Mouse (Mus musculus): ENCODE data around the gene Fam81b. TPM values are rescaled to one million over a fixed set of nuclear protein-coding genes. Genes with fewer than 3 reads are reported as not detected.
"Not testable (repeated sequence)": the region's sequence is repeated elsewhere in the genome, so short reads cannot be mapped to it uniquely, and the experiment has no call there.

The Fam81b gene
- total RNA-seq (2015; ENCODE audit: low replicate concordance) (not detected in 2 replicates), total RNA-seq (2017; ENCODE audit: low replicate concordance) (not detected in 2 replicates)

- ATAC-seq (replicated peaks; ENCODE audit: low FRiP score, poor library complexity, severe bottlenecking): no peak
Observed at GRCm38 (mm10) chr13:76304637-76305122, at the start of gene Fam81b. Fam81b (minus strand) TSS chr13:76305072.

DNA sequence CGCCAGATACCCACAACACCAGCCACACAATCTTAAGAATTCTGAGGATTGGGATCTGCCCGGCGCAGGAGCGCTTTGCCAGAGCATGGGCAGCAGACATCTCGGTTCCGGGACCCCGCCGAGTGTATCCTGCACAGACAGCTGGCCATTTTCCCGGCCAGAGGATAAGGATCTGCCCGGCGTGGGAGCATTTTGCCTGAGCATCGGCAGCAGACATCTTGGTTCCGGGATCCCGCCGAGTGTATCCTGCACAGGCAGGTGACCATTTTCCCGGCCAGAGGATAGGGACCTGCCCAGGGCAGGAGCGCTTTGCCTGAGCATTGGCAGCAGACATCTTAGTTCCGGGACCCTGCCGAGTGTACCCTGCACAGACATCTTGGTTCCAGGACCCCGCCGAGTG, 41.1 kb upstream of the Fam81b start:
- not testable (repeated sequence) for ATAC-seq (replicated peaks; ENCODE audit: low FRiP score, poor library complexity, severe bottlenecking)

GRCm38 (mm10) chr13:76318635-76319034, 13.8 kb upstream of the Fam81b start:
- ATAC-seq (replicated peaks; ENCODE audit: low FRiP score, poor library complexity, severe bottlenecking): no peak

DNA sequence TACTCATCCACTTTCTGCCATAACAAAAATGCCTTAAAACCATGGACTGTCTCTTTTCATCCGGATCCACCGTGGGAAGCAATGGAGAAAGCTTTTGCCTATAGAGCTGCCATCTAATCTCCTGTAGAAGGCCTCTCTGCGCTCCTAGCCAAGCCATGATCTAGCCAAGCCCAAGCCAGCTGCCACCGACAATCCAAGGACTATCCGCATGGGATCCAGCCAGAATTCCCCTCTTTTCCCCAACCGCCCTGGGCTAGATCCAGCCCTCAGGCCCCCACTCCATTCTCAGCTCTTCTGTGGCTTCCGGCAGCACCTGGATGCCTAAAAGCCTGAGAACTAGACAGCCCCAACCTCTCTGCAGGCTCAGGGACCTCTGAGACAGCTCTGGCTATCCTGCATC, 6.7 kb upstream of the Fam81b start:
- ATAC-seq (replicated peaks; ENCODE audit: low FRiP score, poor library complexity, severe bottlenecking): no peak

- no peak for ATAC-seq (replicated peaks; ENCODE audit: low FRiP score, poor library complexity, severe bottlenecking)
Observed at GRCm38 (mm10) chr13:76308811-76309210, 3.9 kb upstream of the Fam81b start.

GRCm38 (mm10) chr13:76305655-76306365, 938 bp upstream of the Fam81b start:
- ATAC-seq (replicated peaks; ENCODE audit: low FRiP score, poor library complexity, severe bottlenecking): no peak

GRCm38 (mm10) chr13:76305241-76305640, 369 bp upstream of the Fam81b start:
- ATAC-seq (replicated peaks; ENCODE audit: low FRiP score, poor library complexity, severe bottlenecking): no peak

GRCm38 (mm10) chr13:76304201-76304600, 671 bp downstream of the Fam81b start:
- ATAC-seq (replicated peaks; ENCODE audit: low FRiP score, poor library complexity, severe bottlenecking): no peak

DNA sequence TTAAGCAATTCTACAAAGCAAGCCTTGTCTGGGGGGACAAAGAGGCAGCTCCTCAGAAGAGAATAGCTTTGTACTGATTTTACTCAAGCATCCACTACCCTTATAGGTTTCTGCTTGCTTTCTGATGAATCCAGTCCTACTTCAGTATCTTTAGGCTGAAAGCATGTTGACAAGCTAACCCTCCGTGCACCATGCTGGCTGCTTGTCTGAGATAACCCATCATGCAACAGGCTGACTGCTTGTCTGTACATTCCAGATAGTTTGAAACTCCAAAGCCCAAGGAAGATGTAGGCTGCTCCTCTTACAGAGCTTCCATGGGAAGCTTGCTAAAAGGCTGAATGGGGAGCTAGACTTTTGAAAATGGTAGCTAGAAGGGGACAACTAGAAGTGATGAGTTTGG, 1.7 kb downstream of the Fam81b start:
- no peak for ATAC-seq (replicated peaks; ENCODE audit: low FRiP score, poor library complexity, severe bottlenecking)

GRCm38 (mm10) chr13:76302056-76302455, 2.8 kb downstream of the Fam81b start:
- ATAC-seq (replicated peaks; ENCODE audit: low FRiP score, poor library complexity, severe bottlenecking): no peak

- ATAC-seq (replicated peaks; ENCODE audit: low FRiP score, poor library complexity, severe bottlenecking): no peak
Observed at GRCm38 (mm10) chr13:76292050-76292449, 12.8 kb downstream of the Fam81b start.

DNA sequence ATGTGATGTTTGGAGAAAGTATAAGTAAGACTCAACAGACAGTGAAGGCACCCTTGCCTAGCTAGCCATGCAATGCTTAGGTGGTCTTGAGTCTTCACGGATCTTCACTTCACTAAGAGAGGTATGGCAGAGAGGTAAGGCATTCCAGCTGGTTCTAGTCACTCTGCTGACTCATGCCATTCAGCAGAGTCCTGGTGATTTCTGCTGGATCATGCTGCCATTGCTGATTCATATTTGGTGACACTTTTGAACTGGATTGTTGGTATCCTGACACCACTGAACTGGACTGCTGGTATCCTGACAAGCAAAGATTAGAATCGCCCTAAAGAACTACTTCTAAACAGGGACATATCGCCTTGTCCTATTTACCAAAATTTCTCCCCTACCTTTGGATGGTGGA, 20.3 kb downstream of the Fam81b start:
- no peak for ATAC-seq (replicated peaks; ENCODE audit: low FRiP score, poor library complexity, severe bottlenecking)

DNA sequence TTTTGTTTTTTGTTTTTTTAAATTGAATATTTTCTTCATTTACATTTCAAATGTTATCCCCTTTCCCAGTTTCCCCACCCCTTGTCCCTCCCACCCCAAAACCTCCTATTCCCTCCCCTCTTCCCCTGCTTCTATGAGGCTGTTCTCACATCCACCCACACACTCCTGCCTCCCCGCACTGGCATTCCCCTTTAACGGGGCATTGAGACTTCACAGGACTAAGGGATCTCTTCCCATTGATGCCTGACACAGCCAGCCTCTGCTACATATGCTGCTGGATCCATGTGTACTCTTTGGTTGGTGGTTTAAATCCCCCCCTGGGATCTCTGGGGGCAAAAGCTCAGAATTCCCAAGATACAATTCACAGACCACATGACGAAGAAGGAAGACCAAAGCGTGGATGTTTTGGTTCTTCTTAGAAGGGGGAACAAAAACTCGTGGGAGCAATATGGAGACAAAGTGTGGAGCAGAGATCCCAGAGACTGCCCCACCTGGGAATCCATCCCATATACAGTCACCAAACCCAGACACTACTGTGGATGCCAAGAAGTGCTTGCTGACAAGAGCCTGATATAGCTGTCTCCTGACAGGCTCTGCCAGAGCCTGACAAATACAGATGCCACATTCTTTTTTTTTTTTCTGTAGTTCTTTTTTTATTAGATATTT, 40.4 kb downstream of the Fam81b start:
- ATAC-seq (replicated peaks; ENCODE audit: low FRiP score, poor library complexity, severe bottlenecking): no peak

DNA sequence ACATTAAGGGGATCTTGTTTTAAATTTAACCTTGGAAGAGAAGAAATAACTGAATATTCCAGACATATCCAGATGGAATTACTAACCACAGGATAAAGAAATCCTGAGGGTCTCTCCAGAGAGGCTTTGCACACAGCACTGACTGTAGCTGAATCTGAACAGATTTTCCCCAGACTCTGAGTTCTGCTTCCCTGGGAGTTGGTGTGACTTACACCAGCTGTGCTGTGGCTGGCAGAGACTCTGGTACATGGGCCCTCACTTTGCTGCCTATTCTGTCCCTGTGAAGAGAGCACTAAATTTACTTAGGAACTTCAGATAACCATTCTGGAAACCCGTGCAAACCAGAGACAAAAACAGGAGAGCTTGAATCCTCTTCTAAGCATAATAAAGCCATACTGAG, 46.1 kb downstream of the Fam81b start:
- ATAC-seq (replicated peaks; ENCODE audit: low FRiP score, poor library complexity, severe bottlenecking): no peak

DNA sequence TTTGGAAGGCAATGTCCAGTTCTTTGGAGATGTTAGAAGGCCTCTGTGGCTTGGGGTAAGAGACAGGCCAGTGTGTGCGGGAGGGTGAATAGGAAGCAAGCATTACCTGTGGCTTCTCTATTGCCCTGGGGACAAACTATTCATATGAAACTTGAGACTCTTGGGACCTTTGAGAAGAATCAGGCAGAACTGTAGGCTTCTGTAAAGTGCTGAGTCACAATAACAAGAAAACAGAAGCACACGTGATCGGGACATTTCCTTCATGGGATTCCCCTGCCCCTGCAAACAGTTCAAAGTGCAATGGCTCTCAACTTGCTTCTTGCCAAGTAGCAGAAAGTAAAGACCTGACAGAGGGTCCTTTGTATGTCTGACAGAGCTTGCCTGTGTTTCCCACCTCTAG, 48.5 kb downstream of the Fam81b start:
- no peak for ATAC-seq (replicated peaks; ENCODE audit: low FRiP score, poor library complexity, severe bottlenecking)

DNA sequence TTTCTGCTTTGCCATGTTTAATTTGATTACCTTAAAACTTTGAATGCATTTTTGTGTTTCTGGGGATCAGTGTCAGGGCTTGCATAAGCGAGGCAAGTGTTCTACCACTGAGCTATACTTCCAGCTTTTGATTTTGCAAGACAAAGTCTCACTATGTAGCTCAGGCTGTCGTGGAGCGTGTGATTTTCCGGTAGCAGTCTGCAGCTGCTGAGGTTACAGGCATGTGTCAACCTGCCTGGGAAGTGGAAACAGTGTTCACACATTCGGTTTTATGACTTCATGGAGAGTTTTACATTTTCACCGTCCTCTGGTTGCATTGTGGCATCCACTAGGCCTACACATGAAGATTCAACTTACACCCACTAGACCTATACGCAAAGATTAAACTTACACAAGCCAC, 54.8 kb downstream of the Fam81b start:
- ATAC-seq (replicated peaks; ENCODE audit: low FRiP score, poor library complexity, severe bottlenecking): no peak

DNA sequence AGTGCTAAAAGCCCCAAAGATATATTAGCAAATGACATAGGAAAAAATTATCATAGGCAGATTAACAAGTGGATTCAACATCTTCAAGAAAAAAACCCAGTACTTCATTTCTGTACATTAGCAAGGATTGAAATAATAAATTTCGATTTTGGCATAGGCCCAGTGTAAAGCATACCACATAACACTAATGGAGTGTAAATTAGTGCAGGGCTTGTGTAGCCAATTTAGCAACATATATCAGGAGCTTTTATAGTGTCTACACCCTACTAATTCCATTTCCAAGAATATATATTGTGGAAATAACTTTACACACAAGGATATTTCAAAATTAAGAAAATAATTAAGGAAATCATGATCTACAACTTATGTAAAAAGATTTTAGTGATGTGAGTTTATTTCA, 55.8 kb downstream of the Fam81b start:
- ATAC-seq (replicated peaks; ENCODE audit: low FRiP score, poor library complexity, severe bottlenecking): no peak

DNA sequence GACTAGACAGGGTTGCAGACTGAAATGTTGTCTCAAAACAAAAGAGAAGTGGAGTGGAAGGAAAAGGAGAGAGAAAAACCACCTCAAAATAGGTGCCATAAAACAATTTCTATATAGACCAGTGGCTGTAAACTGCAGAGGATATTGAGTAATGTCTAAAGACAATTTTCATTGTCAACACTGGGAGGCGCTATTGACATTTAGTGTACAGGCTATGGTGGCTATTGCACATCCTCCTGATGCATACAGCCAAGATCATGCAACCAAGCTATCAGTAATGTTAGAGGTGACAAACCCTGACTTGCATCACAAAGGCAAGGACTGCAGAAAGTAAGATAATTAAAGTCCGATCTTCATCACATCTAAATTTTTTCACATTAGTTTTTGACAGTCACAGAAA, 89.5 kb downstream of the Fam81b start:
- ATAC-seq (replicated peaks; ENCODE audit: low FRiP score, poor library complexity, severe bottlenecking): no peak

GRCm38 (mm10) chr13:76214928-76215327, 89.9 kb downstream of the Fam81b start:
- ATAC-seq (replicated peaks; ENCODE audit: low FRiP score, poor library complexity, severe bottlenecking): no peak

DNA sequence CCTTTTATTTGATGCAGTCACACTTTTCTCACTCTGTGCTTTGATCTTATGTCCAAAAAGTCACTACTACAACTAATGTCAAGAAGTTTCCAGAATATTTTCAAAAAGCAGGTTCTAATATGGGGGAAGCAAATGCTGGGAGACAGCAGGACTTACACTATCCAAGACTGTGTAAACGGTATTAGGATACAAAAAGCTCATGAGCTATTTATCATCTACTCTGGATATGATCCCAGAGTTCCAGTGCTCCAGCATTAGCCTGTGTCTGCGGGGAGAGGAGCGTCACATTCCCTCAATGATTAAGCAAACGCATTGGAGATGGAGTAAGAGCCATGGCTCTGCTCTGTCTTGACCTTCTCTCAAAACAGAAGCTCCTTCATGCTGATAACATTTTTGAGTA, 104.9 kb downstream of the Fam81b start:
- no peak for ATAC-seq (replicated peaks; ENCODE audit: low FRiP score, poor library complexity, severe bottlenecking)

GRCm38 (mm10) chr13:76197297-76197848, 107.5 kb downstream of the Fam81b start:
- no peak for ATAC-seq (replicated peaks; ENCODE audit: low FRiP score, poor library complexity, severe bottlenecking)

Data from erythroblast, adult 5-6 weeks (primary cell).